Mouse (Mus musculus) activated CD4-positive, CD25-positive, alpha-beta regulatory T cell, adult 4 months (primary cell): ENCODE data around the gene Ralgps2. TPM values are rescaled to one million over a fixed set of nuclear protein-coding genes. Genes with fewer than 3 reads are reported as not detected.

Experiments used
- ATAC-seq: one replicate; pipeline ENCODE4 v1.8.0; 2017
- polyA plus RNA-seq, 2 experiments: library from polyadenylated mRNA; unstranded; fragments of 100-300 nt; shearing (Covaris generic); gene quantifications; one replicate each; pipeline ENCODE4 v1.2.1; 2017

Gene Ralgps2
- polyA plus RNA-seq, 2 experiments from 2014 or later: 26.6 to 41.1 TPM

DNA sequence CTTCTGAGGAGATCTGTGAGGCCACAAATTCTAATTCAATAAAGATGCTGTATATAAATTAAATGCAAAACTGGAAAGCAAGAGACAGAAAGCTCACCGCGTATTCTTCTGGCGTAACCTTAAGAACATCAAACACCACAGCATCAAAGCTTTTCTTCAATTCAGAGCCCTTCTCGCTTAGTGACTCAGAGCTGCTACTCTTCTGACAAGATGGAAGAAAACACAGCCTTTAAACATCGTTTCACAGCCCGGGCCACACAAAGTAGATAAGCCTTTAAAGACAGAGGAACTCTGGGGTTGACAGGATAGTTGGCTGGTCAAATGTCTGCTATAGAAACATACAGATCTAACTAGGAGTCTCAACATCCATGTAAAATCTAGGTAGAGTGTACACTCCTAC lies 37.7 kb downstream of the Ralgps2 start:
- no peak for ATAC-seq

DNA sequence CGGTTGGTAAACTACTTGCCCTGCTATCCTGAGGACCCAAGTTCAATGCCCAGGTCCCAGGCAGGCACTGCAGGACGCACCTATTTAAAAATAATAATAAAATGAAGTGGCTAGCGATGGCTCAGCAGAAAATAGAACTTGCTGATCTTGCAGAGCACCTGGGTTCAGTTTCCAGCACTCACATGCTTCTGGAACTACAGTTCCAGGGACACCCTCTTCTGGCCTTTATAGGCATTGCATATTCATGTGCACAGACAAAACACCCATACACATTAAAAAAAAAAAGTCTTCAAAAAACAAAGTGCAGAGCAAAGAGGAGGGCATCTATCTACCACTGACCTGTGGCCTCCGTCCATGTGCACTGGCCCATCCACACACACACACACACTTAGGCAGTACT lies 47.9 kb downstream of the Ralgps2 start:
- peak; percentile 28 for ATAC-seq

DNA sequence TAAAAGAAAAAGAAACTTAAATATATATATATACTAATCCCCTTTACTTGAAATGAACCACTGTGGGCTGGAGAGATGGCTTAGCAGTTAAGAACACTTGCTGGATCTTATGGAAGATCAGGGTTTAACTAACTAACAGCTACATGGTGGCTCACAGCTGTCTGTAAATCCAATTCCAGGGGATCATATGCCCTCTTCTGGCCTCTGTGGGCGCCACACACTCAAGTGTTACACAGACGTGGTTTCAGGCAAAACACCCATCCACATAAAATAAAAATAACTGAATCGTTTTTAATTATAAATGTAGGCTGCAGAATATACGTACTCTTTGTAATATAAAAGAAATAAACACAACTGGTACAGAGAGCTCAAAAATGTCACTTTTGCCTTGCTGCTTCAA lies 50.6 kb downstream of the Ralgps2 start:
- ATAC-seq: no peak

DNA sequence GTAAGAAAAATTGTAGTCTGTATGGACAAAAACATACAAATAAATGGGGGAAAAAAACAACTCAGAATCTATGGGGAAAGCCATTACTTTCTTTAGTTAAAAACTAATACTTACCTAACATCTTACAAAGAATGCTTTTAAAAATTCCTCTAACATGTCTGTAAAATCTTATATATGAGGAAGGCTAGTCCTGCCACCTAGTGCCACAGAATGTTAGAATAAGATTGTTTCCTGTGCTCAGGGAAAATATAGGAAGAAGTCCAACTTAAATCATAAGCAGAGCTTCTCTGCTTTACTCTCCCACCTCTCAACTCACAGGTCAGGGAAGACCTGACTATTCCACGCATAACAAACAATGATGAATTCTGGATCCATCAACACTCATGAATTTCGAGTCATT lies 53.5 kb downstream of the Ralgps2 start:
- no peak for ATAC-seq

DNA sequence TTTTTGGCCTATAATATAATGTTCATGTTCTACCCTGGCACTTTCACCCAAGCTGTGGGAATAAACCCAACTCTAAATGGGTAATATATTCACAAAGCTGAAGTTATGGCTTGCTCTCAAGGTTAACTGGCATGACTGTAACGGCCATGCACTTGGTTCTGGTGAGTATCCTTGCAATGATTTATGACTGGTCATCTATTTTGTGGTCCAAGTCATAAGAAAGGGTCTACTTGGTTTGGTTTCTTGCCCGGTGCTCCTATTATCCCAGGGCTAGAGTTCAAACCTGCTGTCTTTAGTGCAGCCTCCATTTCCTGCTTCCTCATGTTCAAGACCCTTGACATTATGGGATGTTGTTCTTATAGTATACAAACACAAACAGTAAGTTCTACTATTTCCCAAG lies 54.6 kb downstream of the Ralgps2 start:
- ATAC-seq: no peak

- ATAC-seq: peak; percentile 49
These were observed 68.8 kb downstream of the Ralgps2 start for GRCm38 (mm10) chr1:156870616-156871015.

GRCm38 (mm10) chr1:156870028-156870427 lies 69.4 kb downstream of the Ralgps2 start:
- ATAC-seq: no peak

- ATAC-seq: no peak
These were observed 75.2 kb downstream of the Ralgps2 start for GRCm38 (mm10) chr1:156864240-156864639.

- no peak for ATAC-seq
These were observed 75.7 kb downstream of the Ralgps2 start for GRCm38 (mm10) chr1:156863726-156864125.

DNA sequence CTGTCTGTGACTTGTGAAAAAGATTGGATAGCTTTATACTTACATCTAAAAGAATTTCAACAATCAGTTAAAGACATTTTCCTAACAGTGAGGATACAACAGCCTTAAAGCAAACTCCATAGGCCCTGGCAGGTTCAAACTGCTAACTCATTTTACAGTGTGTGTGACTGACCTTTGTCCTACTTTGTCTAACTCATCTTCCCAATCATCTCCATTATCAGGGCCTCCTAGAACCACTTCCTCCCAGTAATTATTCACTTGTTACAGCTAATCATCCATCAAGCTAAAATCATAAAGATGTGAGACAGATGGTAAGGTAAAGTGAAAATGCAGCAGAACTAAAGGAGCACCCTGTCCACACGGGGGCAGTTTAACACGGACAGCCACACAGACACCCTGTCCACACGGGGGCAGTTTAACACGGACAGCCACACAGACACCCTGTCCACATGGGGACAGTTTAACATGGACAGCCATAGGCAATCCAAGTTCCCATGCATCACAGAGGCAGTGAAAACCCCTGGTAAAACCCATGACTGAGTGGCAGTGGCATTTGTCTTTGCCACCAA lies 77.9 kb downstream of the Ralgps2 start:
- ATAC-seq: no peak

- ATAC-seq: no peak
These were observed 79.2 kb downstream of the Ralgps2 start for GRCm38 (mm10) chr1:156860266-156860665.

- ATAC-seq: no peak
These were observed 79.6 kb downstream of the Ralgps2 start for GRCm38 (mm10) chr1:156859711-156860250.

DNA sequence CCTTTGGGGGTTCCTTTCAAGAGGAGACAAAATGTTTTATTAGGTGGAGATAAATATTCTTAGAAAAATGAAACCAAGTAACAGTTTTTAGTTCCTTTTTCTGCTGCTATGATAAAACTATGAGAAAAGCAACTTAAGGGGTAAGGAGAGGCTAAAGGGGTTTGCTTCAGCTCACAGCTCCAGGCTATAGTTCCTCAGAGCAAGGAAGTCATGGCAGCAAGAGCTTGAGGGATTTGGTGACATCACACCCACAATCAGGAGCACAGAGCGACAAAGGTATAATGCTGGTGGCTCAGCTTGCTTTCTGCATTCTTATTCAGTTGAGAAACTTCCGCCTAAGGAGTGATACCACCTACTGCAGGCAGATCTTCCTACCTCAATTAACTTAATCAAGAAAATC lies 80.3 kb downstream of the Ralgps2 start:
- ATAC-seq: no peak

DNA sequence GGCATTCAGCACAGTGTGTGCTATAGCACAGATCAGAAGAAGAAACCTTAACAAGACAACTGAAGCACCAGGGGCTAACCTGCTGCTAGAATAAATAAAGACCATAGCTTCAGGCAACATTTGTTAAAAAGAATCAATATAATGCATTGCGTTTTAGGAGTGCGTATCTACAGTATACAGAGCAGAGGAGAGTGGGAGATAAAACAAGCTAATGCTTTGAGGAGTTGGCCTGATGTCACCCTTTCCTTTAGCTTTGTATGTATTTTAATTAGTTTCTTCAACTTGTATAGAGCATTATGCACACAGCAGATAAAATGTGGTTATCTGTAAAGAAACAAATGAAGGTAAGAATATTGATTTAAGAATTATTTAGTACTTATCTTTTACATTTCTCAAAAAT lies 82.8 kb downstream of the Ralgps2 start:
- no peak for ATAC-seq

DNA sequence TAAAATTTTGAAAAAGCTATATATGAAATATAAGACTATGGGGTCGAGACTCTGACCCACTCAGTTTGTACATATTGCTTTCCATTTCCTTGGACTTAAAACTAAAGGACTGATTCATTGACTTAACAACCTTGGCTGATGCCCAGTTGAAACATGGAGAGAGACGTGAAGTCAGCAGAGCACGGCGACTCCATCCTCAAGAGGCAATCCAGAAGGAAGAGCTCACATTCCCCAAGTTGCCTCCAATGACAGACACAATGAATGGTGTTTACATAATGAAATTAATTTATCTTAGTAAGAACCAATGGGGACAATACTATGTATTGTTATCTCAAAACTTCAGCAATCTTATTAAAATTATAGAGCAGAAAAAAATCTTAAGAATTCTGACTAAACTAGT lies 84.9 kb downstream of the Ralgps2 start:
- no peak for ATAC-seq

GRCm38 (mm10) chr1:156852872-156853271 lies 86.6 kb downstream of the Ralgps2 start:
- no peak for ATAC-seq

DNA sequence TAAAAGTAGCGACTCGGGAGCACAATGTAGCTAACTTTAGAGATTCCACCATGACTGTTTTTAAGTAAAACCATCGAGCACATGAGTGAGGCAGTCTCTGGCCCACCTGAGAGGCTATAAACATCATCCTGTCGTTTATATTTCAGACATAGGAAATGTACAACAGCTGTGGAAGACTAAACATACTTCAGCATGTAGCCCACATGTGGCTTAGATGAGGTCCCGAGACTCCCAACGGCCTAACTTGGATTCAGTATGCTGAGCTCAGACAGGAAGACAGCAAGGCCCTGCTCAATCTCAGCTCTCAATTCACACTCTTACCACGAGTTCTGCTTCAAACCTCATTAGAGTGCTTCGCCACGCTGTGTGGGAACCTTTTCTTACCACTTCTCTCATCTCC lies 87.0 kb downstream of the Ralgps2 start:
- ATAC-seq: no peak

- ATAC-seq: no peak
These were observed 92.3 kb downstream of the Ralgps2 start for GRCm38 (mm10) chr1:156847098-156847497.

- ATAC-seq: no peak
These were observed 97.6 kb downstream of the Ralgps2 start for GRCm38 (mm10) chr1:156841625-156842339.

DNA sequence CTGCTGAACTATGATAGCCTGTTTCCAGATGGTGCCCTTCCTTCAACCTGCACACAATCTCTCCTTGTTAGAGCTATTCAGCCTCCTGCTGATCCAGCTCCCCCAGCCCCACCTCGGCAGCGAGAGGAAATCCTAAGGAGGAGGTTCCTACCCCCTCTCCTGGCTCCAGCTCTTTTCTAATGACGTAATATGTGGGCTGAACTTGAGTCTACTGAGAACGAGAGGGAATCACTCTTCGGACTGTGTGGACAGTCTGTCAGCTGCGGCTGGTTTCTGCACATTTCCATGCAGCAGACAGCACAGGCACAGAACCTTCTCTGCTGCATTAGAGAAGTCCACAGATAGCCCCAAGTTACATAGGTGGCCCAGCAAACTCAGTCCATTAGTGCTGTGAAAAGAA lies 100.7 kb downstream of the Ralgps2 start:
- ATAC-seq: no peak

DNA sequence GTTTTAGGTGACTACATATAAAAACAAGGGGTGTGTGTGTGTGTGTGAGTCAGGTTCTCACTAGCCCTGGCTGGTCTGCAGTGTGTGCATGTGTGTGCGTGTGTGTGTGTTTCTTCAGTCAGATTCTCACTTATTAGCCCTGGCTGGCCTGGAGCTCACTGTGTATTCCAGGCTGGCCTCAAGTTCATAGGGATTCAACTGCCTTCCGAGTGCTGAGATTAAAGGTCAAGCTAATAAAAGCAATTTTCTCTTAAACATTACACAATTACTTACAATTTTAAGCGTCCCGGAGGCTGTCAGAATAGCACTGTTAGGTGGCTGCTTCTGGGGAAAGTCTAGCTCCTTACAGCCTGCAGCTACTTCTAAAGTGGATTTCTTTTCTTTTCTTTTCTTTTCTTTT lies 101.2 kb downstream of the Ralgps2 start, which contains the start of gene Angptl1:
TSS of gene Angptl1 (plus strand) at position 386 of the 400 bp plus-strand sequence.
- ATAC-seq: no peak

DNA sequence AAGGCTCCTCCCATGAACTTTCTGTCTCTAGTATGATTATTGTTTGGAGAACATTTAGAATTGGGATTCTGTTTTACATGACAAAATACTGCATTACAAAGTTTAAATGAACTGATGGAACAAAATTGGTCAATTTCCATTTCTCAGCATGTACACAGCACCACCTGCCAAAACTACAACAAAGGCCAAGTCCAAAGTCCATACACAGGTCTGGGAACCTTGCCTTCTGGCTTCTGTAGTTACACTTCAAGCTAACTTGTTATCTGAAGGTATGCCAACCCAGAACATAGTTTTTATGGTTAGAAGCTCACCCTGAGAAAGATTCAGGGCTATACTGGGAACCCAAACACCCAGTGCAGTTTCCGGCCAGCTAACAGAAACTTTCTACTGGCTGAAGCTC lies 120.2 kb downstream of the Ralgps2 start:
- no peak for ATAC-seq

DNA sequence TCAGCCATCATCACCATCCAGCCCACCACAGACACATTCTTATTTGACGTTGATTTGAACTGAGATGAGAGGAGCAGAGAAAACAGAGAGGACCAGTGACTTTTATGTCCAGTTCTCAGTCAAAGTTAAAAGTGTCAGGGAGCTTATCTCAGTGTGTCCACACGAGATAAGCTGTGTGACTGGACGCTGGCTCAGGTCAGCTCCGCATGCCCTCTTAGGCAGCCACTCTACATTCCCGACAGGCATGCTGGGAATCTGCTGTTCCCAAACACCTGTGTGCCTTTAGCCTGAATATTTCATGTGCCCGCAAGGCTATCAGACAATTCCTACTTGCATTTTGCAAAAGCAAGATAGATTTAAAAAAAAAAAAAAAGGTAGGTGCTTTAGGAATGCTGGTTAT lies 125.9 kb downstream of the Ralgps2 start:
- ATAC-seq: no peak

- no peak for ATAC-seq
These were observed 126.7 kb downstream of the Ralgps2 start for GRCm38 (mm10) chr1:156812716-156813115.
